Mouse (Mus musculus): Measurements from ENCODE around the gene Pnmal2. TPM values are rescaled to one million over a fixed set of nuclear protein-coding genes. Genes with fewer than 3 reads are reported as not detected.

The Pnmal2 gene
- polyA plus RNA-seq, 1 experiment from 2014 or later, result 2.0 TPM

- no peak for ATAC-seq
- TF ChIP-seq CTCF (IDR thresholded peaks at IDR 0.05) (no peak), EP300 (IDR thresholded peaks at IDR 0.05) (no peak)
- Histone ChIP-seq H3K36me3 (ENCODE audit: insufficient read depth, low read length) (no peaks in the 10 kb centered on the region), H3K4me3 (ENCODE audit: low read depth, low read length) (peak overlapping the region; percentile 90), H3K27ac (ENCODE audit: low read length) (peak overlapping the region; percentile 97), H3K9me3 (ENCODE audit: low read length) (no peaks in the 10 kb centered on the region), H3K4me1 (ENCODE audit: insufficient read depth, low read depth, low read length) (peaks cover 16% of the 10 kb centered on the region), H3K27me3 (replicated peaks; ENCODE audit: insufficient read depth, low read length) (no peaks in the 10 kb centered on the region), H3K9ac (replicated peaks; ENCODE audit: low read depth) (peak overlapping the region; percentile 87), H3K4me2 (replicated peaks; ENCODE audit: low read depth, low read length) (peak overlapping the region; percentile 97)
- no peak for DNase-seq (ENCODE audit: low spot score)
- WGBS, result under 1% methylated on average over 40 of the region's 57 CpGs
Measured at GRCm38 (mm10) chr7:16923283-16924036, 21.0 kb upstream of the Pnmal2 start.

GRCm38 (mm10) chr7:16924037-16924834, 20.2 kb upstream of the Pnmal2 start, which contains the start of gene Calm3:
Gene Calm3 (minus strand): TSS chr7:16924114.
- ATAC-seq (peak; percentile 91), DNase-seq (ENCODE audit: low spot score) (peak; percentile 99)
- WGBS, result 1% methylated on average over 64 of the region's 64 CpGs
- Histone ChIP-seq H3K9me3 (ENCODE audit: low read length) (no peaks in the 10 kb centered on the region), H3K27ac (ENCODE audit: low read length) (peak within 1 kb of the TSS; percentile 97), H3K9ac (replicated peaks; ENCODE audit: low read depth) (peak within 1 kb of the TSS; percentile 87), H3K4me2 (replicated peaks; ENCODE audit: low read depth, low read length) (peak within 1 kb of the TSS; percentile 97), H3K4me3 (ENCODE audit: low read depth, low read length) (peak within 1 kb of the TSS; percentile 90), H3K27me3 (replicated peaks; ENCODE audit: insufficient read depth, low read length) (no peaks in the 10 kb centered on the region), H3K36me3 (ENCODE audit: insufficient read depth, low read length) (no peaks in the 10 kb centered on the region), H3K4me1 (ENCODE audit: insufficient read depth, low read depth, low read length) (peaks cover 16% of the 10 kb centered on the region)
- TF ChIP-seq EP300 (IDR thresholded peaks at IDR 0.05) (peak; percentile 35), CTCF (IDR thresholded peaks at IDR 0.05) (peak; percentile 44)

DNA sequence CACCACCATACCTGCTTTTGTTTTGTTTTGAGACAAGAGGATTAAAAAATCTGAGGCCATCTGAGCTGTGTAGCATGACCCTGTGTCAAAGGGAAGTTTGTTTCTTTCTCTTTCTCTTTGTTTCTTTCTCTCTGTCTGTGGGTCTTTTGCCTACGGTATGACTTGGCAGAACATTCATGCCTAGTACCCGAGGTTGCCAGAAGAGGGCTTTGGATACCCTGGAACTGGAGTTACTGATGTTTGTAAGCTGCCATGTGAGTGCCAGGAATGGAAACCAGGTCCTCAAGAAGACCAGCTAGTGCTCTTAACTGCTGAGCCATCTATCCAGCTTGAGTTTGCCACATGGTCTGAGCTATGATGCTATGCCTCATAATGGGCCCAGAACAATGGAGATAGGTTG, 16.1 kb upstream of the Pnmal2 start:
- ATAC-seq (no peak), DNase-seq (ENCODE audit: low spot score) (peak; percentile 4)
- Histone ChIP-seq H3K9ac (replicated peaks; ENCODE audit: low read depth) (no peak overlapping the region), H3K27me3 (replicated peaks; ENCODE audit: insufficient read depth, low read length) (no peaks in the 10 kb centered on the region), H3K27ac (ENCODE audit: low read length) (no peak overlapping the region), H3K4me2 (replicated peaks; ENCODE audit: low read depth, low read length) (no peak overlapping the region), H3K4me3 (ENCODE audit: low read depth, low read length) (no peak overlapping the region), H3K4me1 (ENCODE audit: insufficient read depth, low read depth, low read length) (no peaks in the 10 kb centered on the region), H3K36me3 (ENCODE audit: insufficient read depth, low read length) (no peaks in the 10 kb centered on the region), H3K9me3 (ENCODE audit: low read length) (no peaks in the 10 kb centered on the region)
- TF ChIP-seq CTCF (IDR thresholded peaks at IDR 0.05) (peak; percentile 26), EP300 (IDR thresholded peaks at IDR 0.05) (no peak)
- 13% methylated on average over 2 of the region's 2 CpGs for WGBS

DNA sequence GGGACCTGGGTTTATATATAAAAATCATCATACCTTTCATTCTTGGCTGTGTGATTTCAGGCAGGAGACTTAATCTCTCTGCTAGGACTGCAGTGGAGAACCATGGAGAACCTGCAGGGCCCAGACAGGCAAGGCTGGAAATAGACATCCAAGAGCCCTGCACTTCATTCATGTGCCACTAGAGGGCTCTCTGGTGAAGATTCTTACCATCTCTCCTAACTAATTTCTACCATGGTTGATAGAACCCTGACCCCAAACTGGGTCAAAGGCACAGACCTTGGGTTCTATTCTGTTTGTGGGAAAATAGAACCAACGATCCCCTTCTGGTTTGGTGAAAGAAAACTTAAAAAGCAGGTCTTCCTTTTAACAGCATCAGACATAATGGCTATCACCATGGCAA, 13.6 kb upstream of the Pnmal2 start:
- H3K9ac ChIP-seq (replicated peaks; ENCODE audit: low read depth), result no peak overlapping the region
- no peaks in the 10 kb centered on the region for H3K27me3 ChIP-seq (replicated peaks; ENCODE audit: insufficient read depth, low read length)
- no peaks in the 10 kb centered on the region for H3K36me3 ChIP-seq (ENCODE audit: insufficient read depth, low read length)
- H3K4me3 ChIP-seq (ENCODE audit: low read depth, low read length), result no peak overlapping the region
- no peaks in the 10 kb centered on the region for H3K9me3 ChIP-seq (ENCODE audit: low read length)
- DNase-seq (ENCODE audit: low spot score) (peak; percentile 74), ATAC-seq (no peak)
- peak; percentile 82 for TF ChIP-seq CTCF (IDR thresholded peaks at IDR 0.05)
- TF ChIP-seq EP300 (IDR thresholded peaks at IDR 0.05), result no peak
- WGBS, result 4% methylated on average over 1 of the region's 1 CpGs
- H3K4me1 ChIP-seq (ENCODE audit: insufficient read depth, low read depth, low read length), result no peaks in the 10 kb centered on the region
- H3K27ac ChIP-seq (ENCODE audit: low read length), result no peak overlapping the region
- H3K4me2 ChIP-seq (replicated peaks; ENCODE audit: low read depth, low read length), result no peak overlapping the region

- no peak overlapping the region for H3K27ac ChIP-seq (ENCODE audit: low read length)
- no peaks in the 10 kb centered on the region for H3K9me3 ChIP-seq (ENCODE audit: low read length)
- ATAC-seq (peak; percentile 74), DNase-seq (ENCODE audit: low spot score) (peak; percentile 85)
- no peak overlapping the region for H3K4me2 ChIP-seq (replicated peaks; ENCODE audit: low read depth, low read length)
- H3K9ac ChIP-seq (replicated peaks; ENCODE audit: low read depth), result no peak overlapping the region
- H3K27me3 ChIP-seq (replicated peaks; ENCODE audit: insufficient read depth, low read length), result no peaks in the 10 kb centered on the region
- no peak overlapping the region for H3K4me3 ChIP-seq (ENCODE audit: low read depth, low read length)
- no peaks in the 10 kb centered on the region for H3K36me3 ChIP-seq (ENCODE audit: insufficient read depth, low read length)
- H3K4me1 ChIP-seq (ENCODE audit: insufficient read depth, low read depth, low read length), result no peaks in the 10 kb centered on the region
- peak; percentile 94 for TF ChIP-seq CTCF (IDR thresholded peaks at IDR 0.05)
- TF ChIP-seq EP300 (IDR thresholded peaks at IDR 0.05), result no peak
- WGBS, result 18% methylated on average over 14 of the region's 14 CpGs
Measured at GRCm38 (mm10) chr7:16931968-16932627, 12.4 kb upstream of the Pnmal2 start.
